Mouse (Mus musculus) retina, postnatal 7 days (tissue): Measurements from ENCODE around the gene Katnb1.

Source experiments
- DNase-seq: peaks from one replicate; pipeline ENCODE4 v3.0.0-alpha.2; 2012; ENCODE audit warnings: low read depth, low spot score

Gene Katnb1

DNA sequence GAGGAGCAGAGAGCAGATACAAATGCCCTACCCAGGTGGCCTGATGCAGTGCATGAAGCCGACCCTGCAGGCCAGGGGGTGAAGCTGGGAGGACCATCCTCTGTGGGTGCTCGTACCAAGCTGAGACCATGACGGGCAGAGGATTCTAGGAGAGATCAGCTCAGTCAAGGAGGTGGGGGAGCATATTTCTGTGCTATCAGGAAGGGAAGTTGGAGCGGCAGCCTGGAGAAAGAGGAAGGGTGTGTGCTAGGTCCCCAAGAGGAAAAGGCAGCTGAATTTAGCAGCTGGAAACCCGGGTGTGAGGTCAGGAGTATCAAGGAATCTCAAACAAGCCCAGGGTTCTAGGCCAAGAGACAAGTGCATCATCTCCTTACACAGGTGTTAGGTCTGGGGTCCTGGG, 59.6 kb downstream of the Katnb1 start:
- DNase-seq = no peak

DNA sequence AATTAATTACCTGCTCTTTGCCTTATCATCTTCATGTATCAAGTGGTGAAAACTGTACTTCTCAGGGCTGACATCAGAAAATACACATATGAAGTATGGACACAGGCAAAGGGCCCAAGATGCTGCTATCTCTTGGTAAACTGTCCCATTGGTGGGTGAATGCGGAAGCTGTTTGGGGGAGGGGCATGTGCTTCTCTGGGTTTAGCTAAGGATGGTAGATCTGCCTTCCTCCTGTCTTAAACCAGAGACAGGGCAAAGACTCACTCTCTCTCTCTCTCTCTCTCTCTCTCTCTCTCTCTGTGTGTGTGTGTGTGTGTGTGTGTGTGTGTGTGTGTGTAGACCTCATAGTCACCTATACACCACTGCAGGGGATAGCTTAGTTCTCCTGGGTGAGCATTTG, 60.0 kb downstream of the Katnb1 start:
- DNase-seq = no peak

DNA sequence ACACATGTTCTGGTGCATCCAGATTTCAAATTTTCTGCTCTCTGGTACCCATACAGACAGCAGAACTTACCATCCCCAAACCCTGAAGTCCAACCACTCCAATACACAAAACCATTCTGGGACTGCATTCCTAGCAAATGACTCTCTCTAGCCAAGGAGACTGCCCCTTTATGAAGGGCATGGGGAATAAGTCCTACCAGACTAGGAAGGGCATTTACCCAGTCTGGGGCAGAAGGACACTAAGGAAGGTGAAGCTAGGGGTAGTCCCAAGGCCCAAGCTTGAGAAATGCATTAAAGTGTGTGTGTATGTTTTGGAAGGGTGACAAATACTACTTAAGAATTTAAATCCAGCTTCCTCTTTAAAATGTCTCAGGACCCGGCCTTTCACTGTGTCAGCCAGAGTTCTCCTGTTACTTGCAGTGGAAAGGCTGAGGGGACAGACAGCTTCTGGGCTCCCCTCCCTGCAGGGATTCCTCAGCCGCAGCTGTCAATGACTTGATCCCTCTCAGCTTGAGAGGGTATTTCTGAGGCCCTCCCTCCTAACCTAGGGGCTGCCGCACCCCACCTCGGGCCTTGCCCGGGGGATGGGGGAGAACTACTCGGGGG, 60.6 kb downstream of the Katnb1 start:
- no peak for DNase-seq

DNA sequence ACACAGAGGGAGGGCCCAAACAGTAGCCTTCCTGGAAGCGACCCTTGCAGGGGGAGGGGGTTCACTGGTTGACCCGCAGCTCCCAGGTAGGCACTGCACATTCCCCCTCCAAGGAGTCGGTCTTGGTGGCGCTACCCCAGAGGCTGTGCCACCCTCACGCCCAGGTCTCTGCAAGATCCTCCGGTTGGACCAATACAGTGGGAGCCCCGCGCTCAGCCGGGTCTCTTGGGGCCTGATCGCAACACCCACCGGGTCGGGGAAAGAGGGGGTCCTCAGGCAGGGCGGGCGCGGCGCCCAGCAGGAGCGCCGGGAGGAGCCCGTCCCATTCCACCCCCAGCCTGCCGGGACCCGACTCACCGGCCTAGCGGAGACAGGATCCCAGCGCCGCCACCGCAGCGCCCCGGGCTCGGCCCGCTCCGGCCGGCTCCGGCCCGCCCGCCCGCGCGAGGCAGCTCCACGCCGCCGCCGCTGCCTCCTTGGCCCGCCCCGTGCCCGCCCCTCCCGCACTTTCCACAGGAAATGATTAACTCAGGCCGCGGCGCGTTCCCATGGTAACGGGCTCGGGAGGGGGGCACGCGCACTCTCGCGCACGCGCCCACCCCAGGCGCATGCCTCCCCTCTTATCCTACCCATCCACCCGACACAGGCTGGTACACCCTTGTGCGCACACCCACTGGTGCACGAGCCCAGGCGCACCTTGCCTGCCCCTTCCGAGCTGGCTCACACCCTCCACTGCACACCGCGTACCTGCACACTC, 61.3 kb downstream of the Katnb1 start:
- peak; percentile 57 for DNase-seq

DNA sequence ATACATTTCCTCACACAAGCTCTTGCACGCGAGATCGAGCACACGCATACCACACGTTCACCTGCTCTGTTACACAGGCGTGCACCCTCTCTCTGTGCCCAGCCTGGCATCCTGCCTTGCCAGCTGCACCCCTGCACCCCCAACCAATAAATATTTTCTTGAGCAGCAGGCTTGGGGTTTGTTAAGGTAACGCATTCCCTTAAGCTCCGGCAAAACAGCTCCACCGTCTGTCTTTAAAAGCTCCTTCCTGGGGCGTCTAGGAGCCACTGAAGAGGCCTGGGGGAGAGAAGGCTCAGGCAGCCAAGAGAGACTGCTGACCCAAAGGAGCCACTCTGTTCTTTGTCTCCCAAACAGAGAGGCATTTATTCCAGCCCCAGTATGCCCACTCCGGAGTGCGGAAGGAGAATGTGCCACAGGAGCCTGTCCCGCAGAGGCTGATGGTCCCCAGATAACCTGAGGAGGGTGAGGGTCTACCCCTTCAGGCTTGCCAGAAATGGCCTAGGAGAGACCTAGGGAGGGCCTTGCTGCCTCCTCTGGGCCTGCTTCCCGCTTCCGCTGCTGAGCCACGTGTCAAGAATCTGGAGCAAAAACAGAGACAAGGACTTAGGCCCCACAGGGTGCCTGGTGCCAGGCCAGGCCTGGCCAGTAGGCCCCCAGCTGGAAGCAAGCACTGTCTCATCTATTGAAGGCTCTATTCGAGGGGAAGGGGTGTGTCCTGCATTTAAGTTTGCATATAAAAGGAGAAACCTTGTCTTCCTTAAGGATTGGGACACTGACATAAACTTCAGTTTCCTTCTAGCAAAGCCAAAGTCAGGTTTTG, 62.2 kb downstream of the Katnb1 start:
- DNase-seq = no peak

DNA sequence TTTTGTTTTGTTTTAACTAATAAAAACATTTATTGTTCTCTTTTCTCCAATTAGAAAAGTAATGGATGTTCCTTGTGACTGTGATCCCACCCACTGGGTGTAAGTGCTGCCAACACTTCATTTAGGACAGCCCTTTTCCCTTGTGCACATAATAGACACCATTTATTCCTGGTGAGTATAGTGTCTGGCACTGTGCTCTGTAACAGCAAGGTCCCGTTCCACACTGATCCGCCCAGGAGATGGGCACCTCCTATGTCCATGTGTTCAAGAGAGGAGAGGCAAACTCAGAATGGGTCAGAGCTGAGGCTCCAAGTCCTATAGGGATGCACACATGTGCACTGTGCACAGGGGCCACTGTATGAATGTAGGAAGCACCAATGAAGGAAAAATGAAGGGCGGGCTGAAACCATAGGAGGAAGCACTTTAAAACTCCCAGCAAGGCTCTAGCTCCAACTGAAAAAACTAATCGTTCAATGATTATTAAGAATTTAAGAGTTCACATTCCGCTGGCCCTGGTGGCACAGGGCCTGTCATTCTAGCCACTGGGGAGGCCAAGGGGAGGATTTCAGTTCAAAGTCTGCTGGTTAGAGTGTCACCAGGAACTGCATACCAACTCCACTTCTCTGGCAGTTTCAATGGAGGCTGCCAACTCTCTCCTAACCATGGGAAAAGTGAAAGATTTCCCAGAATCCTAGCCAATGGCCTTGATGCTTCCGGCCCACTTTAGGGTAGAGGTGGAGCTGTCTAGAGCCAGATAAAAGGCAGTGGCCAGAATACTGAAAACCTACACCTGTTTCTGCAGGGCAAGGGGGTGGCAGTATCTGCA, 63.0 kb downstream of the Katnb1 start:
- DNase-seq = no peak

DNA sequence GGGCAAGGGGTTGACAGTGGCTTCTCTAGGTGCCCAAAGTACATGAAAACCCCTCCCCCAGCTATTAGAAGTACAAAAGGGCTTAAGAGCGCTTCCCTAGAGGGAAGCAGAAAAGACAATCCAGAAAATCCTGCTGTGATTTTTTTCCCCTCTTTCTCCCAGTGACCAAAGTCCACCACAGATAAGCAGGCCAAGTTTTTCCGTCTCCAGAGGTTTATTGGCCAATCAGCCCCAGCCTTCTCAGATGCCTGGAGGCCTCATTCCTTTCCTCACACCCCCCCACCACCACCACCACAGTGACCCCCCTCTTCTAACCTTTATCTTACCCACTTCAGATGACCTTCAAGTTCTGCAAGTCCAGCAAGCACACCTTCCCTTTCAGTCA, 63.6 kb downstream of the Katnb1 start:
- DNase-seq = no peak

DNA sequence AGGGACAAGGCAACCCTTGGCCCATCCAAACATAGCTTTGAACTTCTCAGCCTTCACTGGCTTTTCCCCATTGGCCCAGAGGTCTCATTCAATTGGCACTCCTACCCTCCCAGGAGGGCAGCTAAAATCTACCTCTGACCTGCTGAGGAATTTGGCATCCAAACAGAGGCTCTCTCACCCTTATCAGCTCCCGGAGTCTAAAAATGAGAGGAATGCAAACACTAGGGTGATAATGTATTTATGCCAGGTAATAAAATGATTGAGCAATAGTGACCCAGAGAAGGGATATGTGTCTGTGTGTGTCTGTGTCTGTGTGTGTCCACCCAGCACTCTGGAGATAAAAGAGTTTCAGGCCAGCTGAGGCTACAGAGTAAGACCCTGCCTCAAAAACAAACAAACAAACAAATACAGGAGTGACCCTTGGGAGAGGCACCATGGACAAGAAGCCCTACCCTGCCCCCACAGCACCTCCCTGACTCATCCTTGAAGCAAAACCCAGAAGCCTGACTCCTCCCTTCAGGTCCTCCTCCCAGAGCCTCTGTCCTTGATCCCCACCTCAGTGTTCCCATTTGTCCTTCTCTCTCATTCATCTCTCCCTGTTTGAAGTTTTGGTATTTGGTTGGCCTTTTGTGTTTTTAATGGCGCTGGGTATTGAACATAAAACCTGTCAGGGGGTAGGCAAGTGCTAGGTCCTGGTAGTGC, 65.2 kb downstream of the Katnb1 start:
- DNase-seq = no peak

DNA sequence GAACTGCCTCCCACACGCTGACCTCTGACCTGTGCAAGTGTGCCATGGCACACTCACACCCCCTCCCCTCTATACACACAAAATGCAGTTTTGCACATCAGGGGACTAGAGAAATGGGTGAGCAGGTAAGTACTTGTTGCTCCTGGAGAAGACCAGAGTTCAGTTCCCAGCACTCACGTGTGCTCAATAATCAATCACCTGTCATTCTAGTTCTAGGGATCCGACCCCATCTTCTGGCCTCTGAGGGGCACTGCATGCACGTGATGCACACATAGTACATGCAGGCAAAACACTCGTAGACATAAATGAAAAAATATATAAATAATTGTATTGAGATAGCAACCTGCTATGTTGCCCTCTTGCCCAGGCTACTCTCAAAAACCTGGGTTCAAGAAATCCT, 65.9 kb downstream of the Katnb1 start:
- DNase-seq = no peak

DNA sequence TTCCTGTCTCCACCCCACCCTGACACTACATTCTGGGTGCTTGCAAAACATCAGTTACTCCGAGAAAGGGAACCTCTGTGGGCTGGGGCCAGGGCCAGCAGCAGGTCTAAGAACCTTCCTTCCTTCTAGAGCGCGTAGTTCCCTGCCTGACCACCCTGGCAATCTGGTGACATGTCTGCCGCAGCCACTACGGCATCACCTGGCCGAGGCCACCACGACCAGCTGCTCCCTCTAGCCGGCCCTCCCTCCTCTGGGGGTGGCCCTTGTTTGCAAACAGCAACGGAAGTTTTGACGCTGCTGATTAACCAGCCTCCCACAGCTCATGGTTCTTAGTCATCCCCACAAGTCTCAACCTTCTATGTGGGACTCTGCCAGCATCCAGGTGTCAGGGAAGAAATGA, 68.4 kb downstream of the Katnb1 start:
- DNase-seq = no peak

DNA sequence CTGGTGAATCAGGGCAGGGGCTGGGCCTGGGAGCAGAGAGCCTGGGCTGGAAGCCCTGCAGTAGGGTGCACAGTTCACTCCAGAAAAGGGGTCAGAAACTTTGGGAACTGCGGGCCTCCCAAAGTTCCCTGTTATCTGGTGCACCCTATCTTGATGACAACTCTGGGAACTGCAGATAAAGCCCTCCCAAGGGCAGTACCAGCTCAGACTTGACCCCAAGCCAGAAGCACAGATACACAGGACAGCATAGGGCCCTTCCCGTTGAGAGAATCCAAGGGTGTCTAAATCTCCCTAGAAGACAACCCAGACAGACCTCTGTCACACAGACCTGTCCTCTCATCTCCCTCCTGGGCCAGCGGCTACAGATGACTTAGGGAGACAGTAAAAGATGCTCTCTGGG, 69.6 kb downstream of the Katnb1 start:
- DNase-seq = no peak
